Mouse (Mus musculus) liver, embryonic 16.5 days (tissue): ENCODE results near the gene Gm5565. TPM values are rescaled to one million over a fixed set of nuclear protein-coding genes. Genes with fewer than 3 reads are reported as not detected.

Experiments used
- polyA plus RNA-seq: library from polyadenylated mRNA; unstranded; fragments of >200 nt; fragmentation: Nextera tagmentation; extraction: Ambion mirVana; gene quantifications from 2 replicates; pipeline ENCODE4 v1.2.1, GENCODE M21; 2015

The Gm5565 gene
- polyA plus RNA-seq, 1 experiment from 2014 or later, result not detected

Other genes with a start within 250 kb of the Gm5565 start
- gene Cyp3a25, start 150.9 kb downstream of the Gm5565 start, polyA plus RNA-seq, result 0.39 and 0.60 TPM in 2 replicates
- gene Cyp3a59, start 81.3 kb downstream of the Gm5565 start, polyA plus RNA-seq, result 0.07 and 0.11 TPM in 2 replicates
- not detected in 2 replicates for gene Gm6309, start 10.2 kb upstream of the Gm5565 start, polyA plus RNA-seq
- not detected in 2 replicates for gene 1700001J03Rik, start 24.8 kb upstream of the Gm5565 start, polyA plus RNA-seq
- gene Rnf6, start 61.0 kb upstream of the Gm5565 start, polyA plus RNA-seq, result 28.0 and 30.9 TPM in 2 replicates
- 11.5 and 11.8 TPM in 2 replicates for gene Cdk8, start 70.7 kb upstream of the Gm5565 start, polyA plus RNA-seq
- gene Wasf3, start 224.4 kb upstream of the Gm5565 start, polyA plus RNA-seq, result 0.04 and 0.05 TPM in 2 replicates